Mouse (Mus musculus) G1E (cell line): ENCODE results near the gene Gm27021. TPM values are rescaled to one million over a fixed set of nuclear protein-coding genes. Genes with fewer than 3 reads are reported as not detected.

Experiments
- ATAC-seq: 2 replicates; pipeline ENCODE4 v1.8.0; 2016; ENCODE audit warnings: mild to moderate bottlenecking; ENCODE audit not compliant: insufficient number of reproducible peaks, poor library complexity, low FRiP score, severe bottlenecking; ENCODE audit errors: extremely low read depth
- DNase-seq: peaks from one replicate; pipeline ENCODE4 v3.0.0; 2012; ENCODE audit warnings: low spot score
- H3K27me3 ChIP-seq: 2 replicates; pipeline ENCODE4 v1.6.1; 2012; ENCODE audit warnings: mild to moderate bottlenecking, low read length, inconsistent platforms; ENCODE audit not compliant: insufficient read depth
- H3K36me3 ChIP-seq: replicated peaks from 2 replicates; pipeline ENCODE3; 2012; ENCODE audit warnings: mild to moderate bottlenecking, inconsistent platforms
- H3K4me1 ChIP-seq: 2 replicates; pipeline ENCODE4 v1.6.1; 2012; ENCODE audit warnings: low read depth, low read length, inconsistent platforms, mixed read lengths; ENCODE audit not compliant: insufficient read depth
- H3K4me3 ChIP-seq: 2 replicates; pipeline ENCODE4 v1.5.1; 2012; ENCODE audit warnings: low read depth, mild to moderate bottlenecking, inconsistent platforms, low read length, moderate library complexity, mixed read lengths
- H3K9me3 ChIP-seq: replicated peaks from 2 replicates; pipeline ENCODE4 v1.6.1; 2012; ENCODE audit warnings: inconsistent platforms
- CTCF ChIP-seq: IDR thresholded peaks from 2 replicates; pipeline ENCODE4 v1.5.1; 2012; ENCODE audit warnings: low read depth, low read length, inconsistent platforms, mixed read lengths
- GATA1 ChIP-seq: IDR thresholded peaks from 2 replicates; pipeline ENCODE4 v1.6.1; 2012; ENCODE audit warnings: borderline replicate concordance, low read length, inconsistent platforms, mixed read lengths
- GATA2 ChIP-seq: IDR thresholded peaks from 2 replicates; pipeline ENCODE4 v1.6.1; 2012; ENCODE audit warnings: low read depth, low read length, inconsistent platforms, borderline replicate concordance
- POLR2AphosphoS5 ChIP-seq: IDR thresholded peaks from 2 replicates; pipeline ENCODE4 v1.6.1; 2012; ENCODE audit warnings: low read depth, low read length, inconsistent platforms; ENCODE audit not compliant: insufficient replicate concordance
- TAL1 ChIP-seq: conservative IDR thresholded peaks from 2 replicates; pipeline ENCODE4 v1.6.1; 2012; ENCODE audit warnings: low read depth, low read length, inconsistent platforms, mixed read lengths
- polyA plus RNA-seq: library from polyadenylated mRNA; stranded (reverse); fragments of >175 nt; gene quantifications from 2 replicates; pipeline ENCODE4 v1.2.3, GENCODE M21; 2012
- total RNA-seq, 2 experiments: library from RNA; stranded (forward) in 1 of 2; stranded (reverse) in 1 of 2; fragments of 200-1000 nt in 1 of 2; fragments of >200 nt in 1 of 2; fragmentation: Nextera tagmentation in 1 of 2; gene quantifications; 2 replicates each; pipeline ENCODE4 v1.2.3; 2014 to 2017

Gene Gm27021
- total RNA-seq (2014; fragmentation: Nextera tagmentation) (not detected in 2 replicates), total RNA-seq (2017) (not detected in 2 replicates), polyA plus RNA-seq (0.77 and 1.2 TPM in 2 replicates)

- Histone ChIP-seq H3K4me3 (peak within 1 kb of the TSS; percentile 100), H3K4me1 (peaks cover 70% of the 10 kb centered on the region), H3K27me3 (no peaks in the 10 kb centered on the region), H3K36me3 (peaks cover 73% of the 10 kb centered on the region), H3K9me3 (no peaks in the 10 kb centered on the region)
- DNase-seq (peak; percentile 94), ATAC-seq (peak; percentile 71)
- TF ChIP-seq TAL1 (no peak), GATA2 (no peak), GATA1 (no peak)
These were observed at the start of gene Gm27021, which contains the start of gene Cox4i1 for GRCm38 (mm10) chr8:120667561-120668373. TSS of gene Gm27021 (minus strand) at chr8:120668079. TSS of gene Cox4i1 (plus strand) at chr8:120668222.

- peaks cover 53% of the 10 kb centered on the region for H3K9me3 ChIP-seq
- H3K27me3 ChIP-seq: no peaks in the 10 kb centered on the region
- TF ChIP-seq GATA2: no peak
- no peak for TF ChIP-seq CTCF
- no peak for TF ChIP-seq GATA1
- no peak for TF ChIP-seq POLR2AphosphoS5
- TF ChIP-seq TAL1: no peak
- ATAC-seq (no peak), DNase-seq (no peak)
- H3K4me1 ChIP-seq: no peaks in the 10 kb centered on the region
- H3K4me3 ChIP-seq: no peak overlapping the region
- H3K36me3 ChIP-seq: no peaks in the 10 kb centered on the region
These were observed 48.3 kb upstream of the Gm27021 start for GRCm38 (mm10) chr8:120715996-120716680.

DNA sequence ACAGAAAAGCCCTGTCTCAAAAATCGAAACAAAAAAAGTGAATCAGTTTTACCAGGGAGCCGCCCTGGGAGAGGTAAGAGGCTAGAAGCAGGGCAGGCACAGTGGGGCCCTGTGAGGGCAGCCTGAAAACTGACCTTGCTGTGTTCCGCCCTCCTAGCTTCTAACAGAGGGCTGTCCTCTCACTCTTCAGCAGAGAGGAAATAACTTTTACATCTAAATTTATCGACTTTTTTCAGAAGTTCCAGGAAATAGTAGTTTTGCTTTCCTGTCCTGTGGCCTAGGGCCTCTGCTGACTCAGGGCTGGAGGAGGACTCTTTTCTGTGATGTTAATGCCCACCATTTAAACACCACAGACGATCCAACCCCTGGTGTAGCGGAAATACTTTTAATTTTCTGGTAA, 47.3 kb upstream of the Gm27021 start:
- no peak for DNase-seq
- Histone ChIP-seq H3K9me3 (peaks cover 48% of the 10 kb centered on the region), H3K4me3 (no peak overlapping the region), H3K27me3 (no peaks in the 10 kb centered on the region), H3K36me3 (no peaks in the 10 kb centered on the region), H3K4me1 (no peaks in the 10 kb centered on the region)
- ATAC-seq: no peak
- TF ChIP-seq CTCF (no peak), GATA1 (no peak), GATA2 (no peak), POLR2AphosphoS5 (no peak), TAL1 (no peak)

DNA sequence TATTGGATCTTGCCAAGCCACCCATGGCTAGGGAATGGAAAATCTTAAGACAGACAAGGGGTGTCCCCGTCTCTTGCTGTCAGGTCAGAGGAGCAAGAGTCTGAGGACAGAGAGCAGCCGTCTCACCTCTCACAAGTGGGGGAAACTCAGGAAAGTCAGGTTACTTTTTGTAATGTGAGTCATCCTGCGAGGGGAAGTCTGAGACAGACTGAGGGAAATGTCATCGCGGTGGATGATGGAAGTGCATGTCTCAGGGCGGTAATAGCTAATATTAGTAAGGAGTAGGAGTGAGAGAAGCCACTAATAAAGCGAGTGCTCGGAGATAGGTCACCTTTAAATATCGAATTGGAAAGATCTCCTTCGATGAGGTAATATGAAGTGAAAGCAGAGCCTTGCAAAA, 41.3 kb upstream of the Gm27021 start:
- no peak for TF ChIP-seq CTCF
- no peak for TF ChIP-seq GATA2
- no peak for TF ChIP-seq TAL1
- no peak for TF ChIP-seq POLR2AphosphoS5
- no peak for TF ChIP-seq GATA1
- H3K27me3 ChIP-seq: no peaks in the 10 kb centered on the region
- no peaks in the 10 kb centered on the region for H3K4me1 ChIP-seq
- ATAC-seq (no peak), DNase-seq (no peak)
- H3K36me3 ChIP-seq: no peaks in the 10 kb centered on the region
- no peak overlapping the region for H3K4me3 ChIP-seq
- H3K9me3 ChIP-seq: peaks cover 13% of the 10 kb centered on the region

- DNase-seq (no peak), ATAC-seq (no peak)
- Histone ChIP-seq H3K27me3 (no peaks in the 10 kb centered on the region), H3K9me3 (peaks cover 14% of the 10 kb centered on the region), H3K36me3 (no peaks in the 10 kb centered on the region), H3K4me3 (no peak overlapping the region), H3K4me1 (no peaks in the 10 kb centered on the region)
- TF ChIP-seq TAL1 (no peak), GATA1 (no peak), GATA2 (no peak), CTCF (no peak), POLR2AphosphoS5 (no peak)
These were observed 38.3 kb upstream of the Gm27021 start for GRCm38 (mm10) chr8:120706193-120706592.

DNA sequence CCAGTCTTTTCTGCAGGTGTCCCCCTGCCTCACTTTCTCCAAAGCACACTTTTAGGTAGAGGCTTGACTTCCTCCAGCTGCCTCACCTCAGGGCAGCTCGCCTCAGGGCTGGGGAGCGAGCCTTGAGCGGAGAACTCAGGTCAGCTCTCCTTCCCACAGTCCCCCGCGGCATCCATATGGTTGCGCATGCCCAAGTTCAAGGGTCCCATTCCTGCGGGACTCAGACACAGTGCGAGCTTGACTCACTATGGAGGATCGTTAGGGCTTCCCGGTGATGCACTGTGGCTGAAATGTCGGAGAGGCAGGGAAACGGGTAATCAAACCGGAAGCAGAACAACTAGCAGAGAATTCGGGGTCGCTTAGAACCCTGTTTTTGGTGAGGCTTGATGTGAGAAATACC, 37.3 kb upstream of the Gm27021 start:
- Histone ChIP-seq H3K4me1 (no peaks in the 10 kb centered on the region), H3K9me3 (peaks cover 11% of the 10 kb centered on the region), H3K36me3 (no peaks in the 10 kb centered on the region), H3K4me3 (no peak overlapping the region), H3K27me3 (no peaks in the 10 kb centered on the region)
- DNase-seq (no peak), ATAC-seq (no peak)
- TF ChIP-seq TAL1 (no peak), GATA1 (no peak), GATA2 (no peak), POLR2AphosphoS5 (no peak), CTCF (no peak)
